Mouse (Mus musculus): ENCODE measurements at regions not wholly inside any gene's neighbourhood (a gene's known extent, or its start where the extent isn't known, plus 50 kb on each side); places are given as distances from the start of the nearest gene placed in this dataset.

DNA sequence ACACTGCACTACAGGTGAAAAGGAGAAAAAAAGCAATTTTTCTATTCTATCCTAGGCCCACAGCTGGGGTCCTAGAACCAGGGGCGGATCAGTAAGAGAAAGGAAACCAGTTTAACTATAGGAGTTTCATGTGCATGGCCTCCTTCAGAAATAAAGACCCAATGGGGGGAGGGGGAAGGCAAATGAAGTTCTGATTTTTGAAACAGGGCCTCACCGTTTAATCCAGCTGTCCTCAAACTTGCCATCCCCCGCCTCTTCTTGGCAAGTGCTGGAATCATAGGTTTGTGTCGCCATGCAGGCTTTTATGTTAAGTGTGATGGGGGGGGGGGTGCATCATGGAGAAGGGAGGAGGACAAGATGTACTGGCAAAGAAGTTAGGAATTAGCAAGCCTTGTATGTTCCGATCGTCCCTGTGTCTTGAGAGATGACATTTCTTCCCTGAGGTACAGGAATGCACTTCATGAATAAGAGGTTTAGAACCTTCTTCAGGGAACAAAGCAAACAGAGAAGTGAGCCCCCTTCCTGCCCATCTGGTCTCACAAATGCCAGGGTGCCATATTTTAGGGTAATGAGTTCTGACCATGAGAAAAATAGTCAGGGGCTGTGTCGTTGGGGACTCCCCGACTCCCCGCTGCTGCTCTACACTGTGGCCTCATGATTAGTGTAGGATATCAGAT lies 83.9 kb downstream of the Qrsl1 start:
- Histone ChIP-seq H3K4me2 (ENCODE audit: low read depth, low read length) (no peak overlapping the region), H3K36me3 (replicated peaks; ENCODE audit: control insufficient read depth, insufficient read depth, low read length) (no peaks in the 10 kb centered on the region), H3K4me1 (ENCODE audit: control insufficient read depth, insufficient read depth) (no peaks in the 10 kb centered on the region), H3K9ac (replicated peaks; ENCODE audit: low read depth, low read length) (no peak overlapping the region), H3K4me3 (ENCODE audit: low read depth, low read length) (no peak overlapping the region), H3K9me3 (replicated peaks; ENCODE audit: control insufficient read depth, low read length) (no peaks in the 10 kb centered on the region), H3K27ac (ENCODE audit: low read depth) (no peak overlapping the region), H3K27me3 (ENCODE audit: control insufficient read depth, insufficient read depth, low read length) (no peaks in the 10 kb centered on the region)
- DNase-seq (ENCODE audit: low spot score) = no peak
- ATAC-seq (ENCODE audit: insufficient read depth, low read depth) = no peak; the same call in 1 of the 2 replicates
- WGBS = 80% methylated on average over 9 of the region's 9 CpGs
- TF ChIP-seq CTCF (IDR thresholded peaks at IDR 0.05; ENCODE audit: low read depth) (no peak), EP300 (IDR thresholded peaks at IDR 0.05; ENCODE audit: low read depth) (no peak)

DNA sequence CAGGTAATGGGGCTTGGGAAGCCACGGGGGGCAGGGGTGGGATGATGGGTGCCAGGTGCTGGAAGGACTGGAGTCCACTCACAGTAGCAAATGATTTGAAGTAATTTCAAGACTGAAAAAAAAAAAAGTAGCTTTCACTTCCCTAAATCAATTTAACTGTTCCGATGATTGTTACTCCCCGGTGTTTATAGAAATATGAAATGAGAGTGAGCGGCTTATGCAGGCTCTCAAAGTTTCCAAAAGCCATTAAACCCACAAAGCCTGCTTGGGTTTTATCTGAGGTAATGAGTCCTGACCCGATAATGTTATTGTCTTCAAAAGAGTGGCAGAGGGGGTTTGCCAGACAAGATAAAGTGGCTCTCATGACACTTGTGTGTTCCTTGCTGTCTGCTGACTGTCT lies 82.9 kb downstream of the Qrsl1 start:
- Histone ChIP-seq H3K27ac (ENCODE audit: low read depth) (no peak overlapping the region), H3K4me3 (ENCODE audit: low read depth, low read length) (no peak overlapping the region), H3K9ac (replicated peaks; ENCODE audit: low read depth, low read length) (no peak overlapping the region), H3K9me3 (replicated peaks; ENCODE audit: control insufficient read depth, low read length) (no peaks in the 10 kb centered on the region), H3K4me1 (ENCODE audit: control insufficient read depth, insufficient read depth) (no peaks in the 10 kb centered on the region), H3K4me2 (ENCODE audit: low read depth, low read length) (no peak overlapping the region), H3K36me3 (replicated peaks; ENCODE audit: control insufficient read depth, insufficient read depth, low read length) (no peaks in the 10 kb centered on the region), H3K27me3 (ENCODE audit: control insufficient read depth, insufficient read depth, low read length) (no peaks in the 10 kb centered on the region)
- WGBS = 55% methylated on average over 5 of the region's 5 CpGs
- no peak for ATAC-seq (ENCODE audit: insufficient read depth, low read depth)
- no peak for DNase-seq (ENCODE audit: low spot score)
- no peak for TF ChIP-seq EP300 (IDR thresholded peaks at IDR 0.05; ENCODE audit: low read depth)
- no peak for TF ChIP-seq CTCF (IDR thresholded peaks at IDR 0.05; ENCODE audit: low read depth)

DNA sequence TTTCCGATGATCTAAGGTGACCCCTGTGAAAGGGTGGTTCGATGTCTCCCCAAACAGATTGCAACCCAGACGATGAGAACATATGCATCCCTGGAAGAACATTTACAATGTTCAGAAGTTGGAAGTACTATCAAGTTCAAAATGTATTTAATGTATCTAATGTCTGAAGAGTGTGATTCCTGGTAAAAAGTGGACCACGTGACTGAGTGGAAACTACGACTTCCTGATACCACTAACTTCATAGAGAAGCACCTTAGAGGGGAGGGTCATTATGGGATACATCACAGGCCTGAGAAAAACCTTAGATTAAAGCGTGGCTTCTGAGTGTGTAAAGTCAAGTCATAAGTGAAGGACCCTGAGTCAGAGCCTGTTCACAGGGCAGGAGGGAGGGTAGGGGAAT lies 82.1 kb downstream of the Qrsl1 start:
- Histone ChIP-seq H3K36me3 (replicated peaks; ENCODE audit: control insufficient read depth, insufficient read depth, low read length) (no peaks in the 10 kb centered on the region), H3K27me3 (ENCODE audit: control insufficient read depth, insufficient read depth, low read length) (no peaks in the 10 kb centered on the region), H3K4me2 (ENCODE audit: low read depth, low read length) (no peak overlapping the region), H3K4me1 (ENCODE audit: control insufficient read depth, insufficient read depth) (no peaks in the 10 kb centered on the region), H3K27ac (ENCODE audit: low read depth) (no peak overlapping the region), H3K9ac (replicated peaks; ENCODE audit: low read depth, low read length) (no peak overlapping the region), H3K4me3 (ENCODE audit: low read depth, low read length) (no peak overlapping the region), H3K9me3 (replicated peaks; ENCODE audit: control insufficient read depth, low read length) (no peaks in the 10 kb centered on the region)
- ATAC-seq (ENCODE audit: insufficient read depth, low read depth) (no peak), DNase-seq (ENCODE audit: low spot score) (no peak)
- no peak for TF ChIP-seq EP300 (IDR thresholded peaks at IDR 0.05; ENCODE audit: low read depth)
- no peak for TF ChIP-seq CTCF (IDR thresholded peaks at IDR 0.05; ENCODE audit: low read depth)
- WGBS = 85% methylated on average over 6 of the region's 6 CpGs

DNA sequence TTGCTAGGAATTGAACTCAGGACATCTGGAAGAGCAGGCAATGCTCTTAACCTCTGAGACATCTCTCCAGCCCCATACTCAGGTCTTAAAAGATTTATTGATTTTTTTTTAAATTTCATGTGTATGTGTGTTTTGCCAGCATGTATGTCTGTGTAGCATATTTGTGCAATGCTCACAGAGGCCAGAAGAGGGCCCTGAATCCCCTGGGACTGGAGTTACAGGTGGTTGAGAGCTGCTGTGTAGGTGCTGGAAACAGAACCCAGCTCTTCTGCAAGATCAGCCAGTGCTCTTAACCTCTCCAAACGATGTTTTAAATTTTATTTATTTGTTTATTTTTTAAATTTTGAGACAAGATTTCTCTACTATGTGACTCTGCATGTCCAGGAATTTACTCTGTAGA lies 78.9 kb downstream of the Qrsl1 start:
- no peak for DNase-seq (ENCODE audit: low spot score)
- Histone ChIP-seq H3K9me3 (replicated peaks; ENCODE audit: control insufficient read depth, low read length) (no peaks in the 10 kb centered on the region; the same call in 1 of the 2 replicates), H3K36me3 (replicated peaks; ENCODE audit: control insufficient read depth, insufficient read depth, low read length) (no peaks in the 10 kb centered on the region), H3K4me3 (ENCODE audit: low read depth, low read length) (no peak overlapping the region), H3K9ac (replicated peaks; ENCODE audit: low read depth, low read length) (no peak overlapping the region), H3K27ac (ENCODE audit: low read depth) (no peak overlapping the region), H3K4me2 (ENCODE audit: low read depth, low read length) (no peak overlapping the region), H3K4me1 (ENCODE audit: control insufficient read depth, insufficient read depth) (no peaks in the 10 kb centered on the region), H3K27me3 (ENCODE audit: control insufficient read depth, insufficient read depth, low read length) (no peaks in the 10 kb centered on the region)
- TF ChIP-seq CTCF (IDR thresholded peaks at IDR 0.05; ENCODE audit: low read depth) = no peak
- no peak for TF ChIP-seq EP300 (IDR thresholded peaks at IDR 0.05; ENCODE audit: low read depth)
- WGBS = 74% methylated on average over 1 of the region's 1 CpGs
- ATAC-seq (ENCODE audit: insufficient read depth, low read depth) = no peak

DNA sequence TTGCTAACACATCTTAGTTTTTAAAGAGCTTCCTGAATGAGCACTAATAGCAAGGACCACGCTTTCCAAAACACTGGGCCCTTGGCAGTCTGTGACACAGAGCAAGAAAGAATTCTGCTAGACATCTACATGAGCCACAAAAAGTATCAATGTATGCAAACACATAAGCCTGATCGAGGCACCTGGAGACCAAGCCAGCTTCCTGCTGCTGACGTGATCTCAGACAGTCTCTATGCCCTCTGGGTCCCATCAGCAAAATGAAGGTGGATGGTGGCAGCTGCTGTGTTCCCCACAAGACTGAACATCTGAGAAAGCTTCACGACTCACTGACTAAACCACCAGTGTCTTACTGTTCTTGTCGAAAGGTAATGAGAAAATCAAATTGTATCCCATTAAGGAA lies 77.5 kb downstream of the Qrsl1 start:
- 73% methylated on average over 5 of the region's 5 CpGs for WGBS
- no peak for ATAC-seq (ENCODE audit: insufficient read depth, low read depth)
- Histone ChIP-seq H3K4me1 (ENCODE audit: control insufficient read depth, insufficient read depth) (no peaks in the 10 kb centered on the region), H3K4me2 (ENCODE audit: low read depth, low read length) (no peak overlapping the region), H3K4me3 (ENCODE audit: low read depth, low read length) (no peak overlapping the region), H3K9ac (replicated peaks; ENCODE audit: low read depth, low read length) (no peak overlapping the region), H3K9me3 (replicated peaks; ENCODE audit: control insufficient read depth, low read length) (no peaks in the 10 kb centered on the region; the same call in 1 of the 2 replicates), H3K27ac (ENCODE audit: low read depth) (no peak overlapping the region), H3K27me3 (ENCODE audit: control insufficient read depth, insufficient read depth, low read length) (no peaks in the 10 kb centered on the region), H3K36me3 (replicated peaks; ENCODE audit: control insufficient read depth, insufficient read depth, low read length) (no peaks in the 10 kb centered on the region)
- TF ChIP-seq EP300 (IDR thresholded peaks at IDR 0.05; ENCODE audit: low read depth) (no peak), CTCF (IDR thresholded peaks at IDR 0.05; ENCODE audit: low read depth) (no peak)
- DNase-seq (ENCODE audit: low spot score) = no peak
